Mouse (Mus musculus) bone marrow macrophage, adult 2 months (primary cell): ENCODE results near the gene Sim2. TPM values are rescaled to one million over a fixed set of nuclear protein-coding genes. Genes with fewer than 3 reads are reported as not detected.

Source experiments
- H3K27ac ChIP-seq: 2 replicates; pipeline ENCODE4 v1.5.1; 2012; ENCODE audit warnings: low read depth, low read length; ENCODE audit not compliant: insufficient read depth
- H3K4me1 ChIP-seq: 2 replicates; pipeline ENCODE4 v1.6.1; 2012; ENCODE audit warnings: low read length; ENCODE audit not compliant: control insufficient read depth, insufficient read depth
- H3K4me3 ChIP-seq: 2 replicates; pipeline ENCODE4 v1.5.1; 2012; ENCODE audit warnings: mild to moderate bottlenecking, low read length, moderate library complexity; ENCODE audit not compliant: insufficient read depth
- CTCF ChIP-seq: IDR thresholded peaks from 2 replicates; pipeline ENCODE4 v1.5.1; 2012; ENCODE audit warnings: low read depth, mild to moderate bottlenecking, low read length, moderate library complexity
- POLR2A ChIP-seq: IDR thresholded peaks from 2 replicates; pipeline ENCODE4 v1.6.1; 2012; ENCODE audit warnings: mild to moderate bottlenecking, low read depth, low read length, borderline replicate concordance
- polyA plus RNA-seq: library from polyadenylated mRNA; stranded (reverse); fragments of >200 nt; gene quantifications from 2 replicates; pipeline ENCODE4 v1.2.4, GENCODE M21; 2012; ENCODE audit not compliant: missing spikeins, insufficient read depth, insufficient read length

Sim2 gene
- polyA plus RNA-seq, 1 experiment, result not detected

DNA sequence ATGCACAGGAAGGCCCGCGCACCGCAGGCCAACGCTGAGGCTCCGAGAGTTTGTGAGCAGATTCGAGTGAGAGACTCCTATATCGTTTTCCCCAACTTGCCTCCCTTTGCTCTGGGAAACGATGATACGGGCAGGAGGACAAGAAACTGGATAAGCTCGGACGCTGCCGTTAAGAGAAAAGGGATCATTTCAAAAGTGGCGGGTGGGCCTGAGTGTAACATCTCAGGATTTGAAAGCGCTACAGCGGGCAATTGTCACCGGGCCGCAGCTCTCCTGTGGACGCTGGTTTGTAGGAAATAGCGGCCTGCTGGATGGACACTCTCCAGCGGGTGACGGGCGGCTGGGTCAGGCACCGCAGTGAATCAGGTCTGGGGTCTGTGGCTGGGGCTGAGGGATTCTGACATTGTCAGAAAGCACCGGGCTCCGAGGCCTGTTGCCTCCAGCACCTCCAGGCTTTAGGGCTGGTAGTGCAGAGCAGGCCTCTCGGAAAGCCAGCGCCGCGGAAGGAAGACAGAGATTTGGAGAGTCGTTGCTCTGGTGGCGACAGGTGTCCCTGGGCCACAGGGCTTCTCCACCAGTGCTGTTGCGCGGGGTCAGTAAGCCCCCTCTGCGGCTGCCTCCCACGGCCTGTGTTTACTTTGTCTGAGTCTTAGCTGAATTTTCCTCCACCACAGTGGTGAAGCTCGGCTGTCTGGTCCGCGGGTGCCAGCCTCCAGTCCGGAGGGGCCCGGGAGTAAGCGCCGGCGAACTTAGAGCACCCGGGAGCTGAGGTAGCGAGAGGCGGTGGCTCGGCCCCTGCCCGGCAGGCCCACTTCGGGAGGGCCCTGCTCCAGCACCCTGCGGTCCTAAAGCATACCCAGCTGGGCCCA is 2.2 kb downstream of the Sim2 start:
- Histone ChIP-seq H3K27ac (no peak overlapping the region), H3K4me3 (no peak overlapping the region), H3K4me1 (no peaks in the 10 kb centered on the region)
- no peak for TF ChIP-seq POLR2A
- no peak for TF ChIP-seq CTCF

DNA sequence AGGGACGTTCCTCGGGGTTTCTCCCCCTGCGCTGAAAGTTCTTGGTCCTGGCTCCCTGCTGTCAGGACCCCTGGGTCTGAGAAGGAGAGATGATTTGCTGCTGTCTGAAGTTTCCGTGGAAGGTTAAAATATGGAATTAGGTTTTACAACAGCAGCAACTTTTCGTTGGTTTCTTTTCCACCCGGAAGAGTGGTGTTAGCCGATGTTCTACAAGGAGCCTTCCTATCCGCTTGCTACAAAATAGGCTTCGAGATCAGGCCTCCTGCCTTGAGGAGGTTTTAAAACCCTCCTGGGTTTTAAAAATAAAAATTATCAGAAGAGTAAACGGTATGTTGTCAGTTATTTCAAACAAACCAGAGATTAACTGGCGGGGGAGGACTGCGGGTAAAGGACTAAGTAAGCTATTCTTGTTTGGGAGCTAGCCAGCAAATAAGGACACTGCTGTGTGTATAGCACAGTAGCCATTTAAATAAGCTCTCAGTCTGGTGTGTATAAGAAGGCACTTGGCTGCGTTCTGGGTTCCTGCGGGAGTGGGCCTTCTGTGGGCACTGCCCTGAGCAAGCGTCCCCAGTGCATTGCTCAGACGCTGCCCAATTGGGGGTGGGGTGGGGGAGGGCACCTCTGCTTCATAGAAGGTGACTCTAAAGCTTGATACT is 3.0 kb downstream of the Sim2 start:
- Histone ChIP-seq H3K27ac (no peak overlapping the region), H3K4me3 (no peak overlapping the region), H3K4me1 (no peaks in the 10 kb centered on the region)
- no peak for TF ChIP-seq CTCF
- no peak for TF ChIP-seq POLR2A

DNA sequence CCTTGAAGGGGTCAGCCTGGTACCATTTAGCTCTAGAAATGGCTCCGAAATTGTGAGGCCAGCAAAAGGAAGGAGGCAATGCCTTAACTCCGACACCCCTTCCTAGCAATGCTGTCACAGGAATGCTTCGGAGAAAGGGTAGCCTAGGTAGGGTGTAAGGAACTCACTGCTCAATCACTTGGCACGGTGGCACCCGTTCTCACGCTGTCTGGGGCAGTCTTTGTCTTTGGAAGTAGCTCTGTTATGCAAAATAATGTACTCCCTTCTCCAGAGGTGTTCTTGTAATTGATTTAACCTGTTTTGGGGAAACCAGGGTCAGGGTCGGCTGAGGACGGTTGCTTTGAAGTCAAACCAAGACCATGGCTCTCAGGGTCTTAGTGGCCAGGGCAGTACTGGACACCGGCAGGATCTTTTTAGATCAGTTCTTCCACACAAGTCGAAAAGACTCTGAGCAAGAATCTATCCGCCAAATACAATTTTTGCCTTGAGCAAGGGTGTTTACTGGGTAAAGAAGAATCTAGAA is 3.6 kb downstream of the Sim2 start:
- no peak for TF ChIP-seq CTCF
- no peak for TF ChIP-seq POLR2A
- Histone ChIP-seq H3K4me3 (no peak overlapping the region), H3K4me1 (no peaks in the 10 kb centered on the region), H3K27ac (no peak overlapping the region)

DNA sequence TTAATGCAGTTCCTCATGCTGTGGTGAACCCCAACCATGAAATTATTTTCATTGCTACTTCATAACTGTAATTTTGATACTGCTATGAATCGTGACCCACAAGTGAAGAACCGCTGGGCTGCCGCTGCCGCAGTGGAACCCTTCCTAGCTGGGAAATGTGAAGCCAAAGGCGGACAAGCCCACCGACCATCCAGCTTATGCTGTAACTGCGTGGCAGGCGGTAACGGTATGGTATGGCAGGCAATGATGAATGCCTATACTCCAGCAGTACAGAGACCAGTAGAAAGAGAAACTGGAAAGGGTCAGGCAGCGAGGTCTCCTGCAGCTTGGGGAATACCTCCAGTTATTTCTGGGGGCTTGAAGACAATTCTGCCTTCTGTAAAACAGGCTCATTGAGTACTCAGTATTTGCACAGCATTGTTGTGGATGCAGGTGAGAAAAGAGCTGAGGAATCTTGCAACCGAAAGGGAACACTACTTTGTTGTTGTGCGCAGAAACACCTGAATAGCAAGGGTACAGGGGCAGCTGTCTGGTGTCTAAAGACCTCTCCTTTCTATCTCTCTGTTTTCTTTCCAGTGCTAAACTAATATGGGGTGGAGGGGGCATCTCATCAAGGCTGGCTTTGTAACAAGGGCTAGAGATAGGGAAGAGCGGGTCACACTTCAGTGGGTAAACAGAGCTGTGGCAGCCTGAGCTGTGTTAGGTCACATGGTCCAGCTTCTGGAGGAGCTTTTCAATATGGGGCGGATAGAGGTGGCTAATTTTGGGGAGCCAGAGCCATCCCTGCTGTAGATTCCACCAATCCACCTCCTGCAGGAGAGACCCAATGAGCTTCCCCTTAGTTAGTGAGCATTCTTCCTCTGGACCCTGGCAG is 4.3 kb downstream of the Sim2 start:
- Histone ChIP-seq H3K27ac (no peak overlapping the region), H3K4me1 (no peaks in the 10 kb centered on the region), H3K4me3 (no peak overlapping the region)
- TF ChIP-seq CTCF, result no peak
- no peak for TF ChIP-seq POLR2A

DNA sequence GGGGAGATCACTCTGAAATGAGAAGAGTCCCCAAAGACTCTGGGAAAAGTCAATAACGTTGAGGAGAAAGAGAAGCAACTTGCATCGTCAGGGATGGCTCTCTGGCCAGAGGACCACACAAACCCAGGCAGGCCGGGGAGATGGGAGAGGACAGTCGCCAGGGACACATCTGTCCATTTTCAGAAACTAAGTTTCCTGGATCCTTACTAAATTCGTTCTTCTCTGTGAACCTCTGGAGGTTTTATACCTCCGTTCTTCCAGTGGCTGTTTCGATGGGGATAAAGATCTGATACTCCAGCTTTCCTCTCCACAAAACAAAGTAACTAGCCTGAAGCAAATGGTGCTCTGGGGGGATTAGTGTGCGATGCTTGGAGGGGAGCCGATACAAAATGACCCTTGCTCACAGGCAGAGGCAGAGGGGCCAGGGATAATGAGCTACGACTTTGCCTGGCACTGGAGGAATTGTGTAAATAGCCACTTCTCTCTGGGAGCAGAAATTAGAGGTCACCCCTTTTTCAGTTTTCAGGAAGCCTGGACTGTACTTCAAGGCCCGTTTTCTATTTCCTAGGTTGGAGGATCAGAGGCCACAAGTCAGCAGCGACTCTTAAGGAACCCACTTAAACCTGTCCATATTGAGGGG is 7.9 kb downstream of the Sim2 start:
- Histone ChIP-seq H3K4me3 (no peak overlapping the region), H3K4me1 (no peaks in the 10 kb centered on the region), H3K27ac (no peak overlapping the region)
- TF ChIP-seq CTCF (no peak), POLR2A (no peak)

DNA sequence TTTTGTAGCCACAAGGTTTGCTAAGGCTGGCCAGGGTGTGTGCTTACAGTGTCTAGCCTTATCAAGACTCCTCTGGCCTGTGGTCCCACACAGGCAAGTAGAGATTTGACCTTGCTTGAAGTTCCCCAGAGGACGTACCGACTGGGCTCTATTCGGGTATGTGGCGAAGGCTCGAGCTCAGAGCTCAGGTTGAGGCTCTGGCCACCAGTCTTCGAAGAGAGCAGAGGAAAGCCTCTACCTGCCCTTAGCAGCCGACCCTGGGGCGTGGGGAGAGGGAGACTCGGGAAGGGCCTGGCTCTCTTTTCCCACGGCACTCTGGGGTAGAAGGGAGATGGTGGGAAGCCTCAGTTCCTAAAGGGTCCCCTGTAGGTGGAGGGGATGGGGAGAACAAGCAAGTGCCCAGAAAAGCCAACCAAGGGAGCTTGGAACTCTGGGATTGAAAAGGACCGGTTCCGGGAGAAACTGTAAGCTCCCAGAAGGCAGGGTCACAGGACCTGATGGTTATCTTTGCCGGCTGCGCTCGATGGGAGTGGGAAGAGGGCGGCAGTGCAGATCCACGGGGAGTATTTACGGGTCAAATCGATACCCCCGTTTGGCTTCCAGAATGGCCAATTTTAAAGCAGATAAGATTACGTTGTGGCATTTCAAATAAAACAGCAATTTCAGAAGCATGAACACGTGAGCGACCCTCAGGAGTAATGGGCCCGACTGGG is 8.6 kb downstream of the Sim2 start:
- no peak for TF ChIP-seq POLR2A
- TF ChIP-seq CTCF, result no peak
- no peaks in the 10 kb centered on the region for H3K4me1 ChIP-seq
- no peak overlapping the region for H3K27ac ChIP-seq
- no peak overlapping the region for H3K4me3 ChIP-seq

DNA sequence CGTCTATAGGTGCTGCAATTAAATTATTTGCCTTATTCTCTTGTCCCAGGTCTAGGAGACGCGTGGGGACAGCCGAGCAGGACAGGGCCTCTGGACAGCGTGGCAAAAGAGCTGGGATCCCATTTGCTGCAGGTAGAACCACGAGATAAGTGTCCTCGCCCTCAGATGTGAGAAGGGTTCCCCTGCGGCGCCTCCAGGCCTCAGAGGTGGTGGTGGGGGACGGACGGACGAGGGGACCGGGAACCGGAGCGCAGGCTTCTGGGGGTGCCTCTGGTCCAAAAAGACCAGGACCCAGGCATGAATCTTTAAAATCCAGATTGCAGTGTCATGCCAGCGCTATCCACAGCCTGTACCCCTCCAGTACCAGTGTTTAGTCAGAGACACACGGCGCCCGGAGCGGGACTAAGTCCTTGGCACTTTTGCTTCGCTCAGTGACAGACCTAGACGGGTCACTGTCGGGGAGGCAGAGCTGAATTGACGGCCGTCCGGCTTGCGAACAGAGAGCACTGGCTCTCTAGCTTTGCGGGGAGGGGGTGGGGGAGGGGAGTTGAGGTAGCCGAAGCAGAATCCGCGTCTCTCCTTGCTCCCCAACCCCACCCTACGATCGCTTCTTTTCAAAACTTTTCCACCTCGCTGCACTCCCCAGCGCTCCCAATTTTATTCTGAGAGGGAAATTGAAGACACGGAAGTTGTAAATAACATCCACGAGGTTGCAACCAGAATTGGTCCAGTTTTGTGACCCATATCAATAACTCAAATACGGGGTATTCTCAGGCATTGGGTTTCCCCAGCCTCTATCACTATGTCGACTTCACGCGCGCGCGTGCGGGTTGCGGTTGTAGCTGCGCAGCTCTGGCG is 9.7 kb downstream of the Sim2 start:
- H3K4me1 ChIP-seq, result no peaks in the 10 kb centered on the region
- H3K4me3 ChIP-seq, result no peak overlapping the region
- H3K27ac ChIP-seq, result no peak overlapping the region
- no peak for TF ChIP-seq POLR2A

DNA sequence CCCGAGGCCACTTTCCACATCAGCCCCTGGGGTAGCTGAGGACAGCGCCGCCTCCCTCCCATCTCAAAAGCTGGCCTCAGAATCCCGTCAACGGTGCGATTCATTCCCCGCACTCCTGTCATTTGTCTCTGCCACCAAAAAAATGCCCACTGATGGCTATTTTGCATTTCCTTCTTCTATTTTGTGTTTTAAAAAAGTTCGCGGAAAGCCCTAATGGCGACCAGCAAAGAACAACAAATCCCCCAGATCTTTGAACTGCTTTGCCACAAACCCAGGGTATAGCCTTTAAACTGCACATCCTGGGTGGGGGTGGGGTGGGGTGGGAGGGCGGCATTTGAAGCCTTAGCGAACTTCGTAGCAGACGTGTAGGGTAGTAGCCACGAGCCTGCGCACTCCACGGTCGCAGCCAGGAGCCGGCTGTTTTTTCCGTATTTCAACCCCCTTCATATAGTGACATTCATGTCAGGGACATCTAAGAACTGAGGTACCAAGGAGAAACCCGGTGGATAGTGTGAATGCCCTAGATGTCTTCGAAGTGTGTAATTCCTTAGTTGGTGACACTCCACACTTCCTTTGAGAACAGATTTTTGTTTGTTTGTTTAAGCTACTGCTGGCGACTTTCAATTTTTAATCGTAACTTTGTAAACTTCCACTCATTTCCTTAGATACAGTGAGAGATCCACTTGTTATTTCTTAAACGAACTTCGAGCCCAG is 10.5 kb downstream of the Sim2 start:
- TF ChIP-seq POLR2A, result no peak
- TF ChIP-seq CTCF, result no peak
- no peaks in the 10 kb centered on the region for H3K4me1 ChIP-seq
- H3K4me3 ChIP-seq, result no peak overlapping the region
- H3K27ac ChIP-seq, result no peak overlapping the region

DNA sequence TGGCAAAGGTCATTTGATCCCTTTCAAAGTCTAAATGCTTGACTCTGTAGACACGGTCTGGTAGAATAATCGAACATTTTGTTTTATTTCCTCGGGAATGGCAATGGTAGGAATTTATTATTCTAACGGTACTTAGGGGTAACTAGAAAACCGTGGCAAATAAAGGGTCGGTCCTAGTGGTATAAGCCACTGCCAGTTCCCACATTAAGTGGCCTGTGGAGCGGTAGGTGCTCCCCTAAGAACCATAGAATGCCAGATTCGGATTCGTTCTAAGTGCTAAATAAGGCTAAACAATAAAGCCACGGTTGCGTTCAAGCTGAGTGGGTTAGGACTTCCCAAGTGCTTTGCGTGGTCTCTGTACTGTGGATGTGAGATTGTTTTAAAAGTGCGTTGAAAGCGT is 11.7 kb downstream of the Sim2 start:
- Histone ChIP-seq H3K4me1 (no peaks in the 10 kb centered on the region), H3K27ac (no peak overlapping the region), H3K4me3 (no peak overlapping the region)
- no peak for TF ChIP-seq CTCF
- no peak for TF ChIP-seq POLR2A
